7 mouse cellular contexts compared by ENCODE assay signal in genomic region chr14:57104106-57105023, GRCm38 (mm10). TPM values are rescaled to one million over a fixed set of nuclear protein-coding genes. Genes with fewer than 3 reads are reported as not detected.
DNase-seq lines count a peak whose midpoint lies in the region; ATAC-seq and TF ChIP-seq lines count a peak whose summit lies in the region.

TSS of gene Gjb2 (minus strand) at chr14:57104702.

- no peaks in the 10 kb centered on the region for H3K9me3 ChIP-seq in E14TG2a.4 (ENCODE audit: low read length)
- no peaks in the 10 kb centered on the region for H3K9me3 ChIP-seq in embryonic facial prominence, embryonic 15.5 days (replicated peaks)
- H3K9me3 ChIP-seq in hindbrain, embryonic 16.5 days (ENCODE audit: control insufficient read depth, low read length), result no peaks in the 10 kb centered on the region

- peak within 1 kb of the TSS; percentile 79 for H3K4me3 ChIP-seq in E14TG2a.4 (replicated peaks; ENCODE audit: low read length)
- peak within 1 kb of the TSS; percentile 61 for H3K4me3 ChIP-seq in embryonic facial prominence, embryonic 15.5 days (replicated peaks)
- peak within 1 kb of the TSS; percentile 69 for H3K4me3 ChIP-seq in hindbrain, embryonic 16.5 days (ENCODE audit: low read length)

- intact Hi-C loops in left cerebral cortex, postnatal 14 days (cut with DNase I), result no loop called here

- H3K27ac ChIP-seq in embryonic facial prominence, embryonic 15.5 days (replicated peaks), result 0 out of 2 replicates have a peak within 1 kb of the TSS, but pooled peaks have one; percentile 28
- H3K27ac ChIP-seq in hindbrain, embryonic 16.5 days (ENCODE audit: low read depth, low read length), result no peak within 1 kb of the TSS

- peak within 1 kb of the TSS; percentile 58 for H3K9ac ChIP-seq in embryonic facial prominence, embryonic 15.5 days
- peak within 1 kb of the TSS; percentile 57 for H3K9ac ChIP-seq in hindbrain, embryonic 16.5 days (ENCODE audit: low read depth, low read length)

- H3K27me3 ChIP-seq in E14TG2a.4 (ENCODE audit: insufficient read depth, low read length), result peaks cover 83% of the 10 kb centered on the region
- peaks cover 61% of the 10 kb centered on the region for H3K27me3 ChIP-seq in embryonic facial prominence, embryonic 15.5 days
- peaks cover 42% of the 10 kb centered on the region for H3K27me3 ChIP-seq in hindbrain, embryonic 16.5 days (replicated peaks; ENCODE audit: control insufficient read depth, insufficient read depth, low read length)

- peaks cover 15% of the 10 kb centered on the region for H3K4me1 ChIP-seq in E14TG2a.4 (replicated peaks; ENCODE audit: low read depth, low read length)
- H3K4me1 ChIP-seq in embryonic facial prominence, embryonic 15.5 days, result peaks cover 15% of the 10 kb centered on the region
- peaks cover 9% of the 10 kb centered on the region for H3K4me1 ChIP-seq in hindbrain, embryonic 16.5 days (ENCODE audit: control insufficient read depth, insufficient read depth, low read depth, low read length)

- under 1% methylated on average over 101 of the region's 101 CpGs for WGBS in embryonic facial prominence, embryonic 15.5 days
- WGBS in hindbrain, embryonic 16.5 days, result under 1% methylated on average over 61 of the region's 101 CpGs

- DNase-seq in left cerebral cortex, postnatal 14 days (ENCODE audit: low spot score in 2 of 2), result peak in 1 of 2 experiments; percentile 45
- DNase-seq in lung, postnatal 4 days, result peak; percentile 63 to 76
- peak; percentile 48 for DNase-seq in right cerebral cortex, postnatal 25 days

- H3K4me2 ChIP-seq in embryonic facial prominence, embryonic 15.5 days (replicated peaks), result peak within 1 kb of the TSS; percentile 99
- peak within 1 kb of the TSS; percentile 100 for H3K4me2 ChIP-seq in hindbrain, embryonic 16.5 days (ENCODE audit: low read length)

- no peaks in the 10 kb centered on the region for H3K36me3 ChIP-seq in E14TG2a.4 (ENCODE audit: insufficient read depth, low read length)
- no peaks in the 10 kb centered on the region for H3K36me3 ChIP-seq in embryonic facial prominence, embryonic 15.5 days
- no peaks in the 10 kb centered on the region for H3K36me3 ChIP-seq in hindbrain, embryonic 16.5 days (ENCODE audit: control insufficient read depth, insufficient read depth, low read length)

- no peak for TF ChIP-seq CTCF in E14TG2a.4 (conservative IDR thresholded peaks at IDR 0.05; ENCODE audit: low read length)

- peak; percentile 21 for ATAC-seq in activated CD4-positive, CD25-positive, alpha-beta regulatory T cell, adult 4 months
- ATAC-seq in embryonic facial prominence, embryonic 15.5 days (ENCODE audit: insufficient number of reproducible peaks, low FRiP score, low TSS enrichment, low read depth), result peak; percentile 55
- ATAC-seq in hindbrain, embryonic 16.5 days, result peak; percentile 79

RNA-seq across cellular contexts. Expression of gene Gjb2, which starts in this region (rescaled TPM):
- polyA plus RNA-seq in activated CD4-positive, CD25-positive, alpha-beta regulatory T cell, adult 4 months (2017; shearing (Covaris generic)), result 1 to 10 TPM; 2.4 to 5.9 TPM
- polyA plus RNA-seq in embryonic facial prominence, embryonic 15.5 days (2015; fragmentation: Nextera tagmentation; extraction: Ambion mirVana), result 53.0 and 54.3 TPM in 2 replicates
- polyA plus RNA-seq in hindbrain, embryonic 16.5 days (2015; fragmentation: Nextera tagmentation; extraction: Ambion mirVana), result 17.4 and 23.2 TPM in 2 replicates
- total RNA-seq in left cerebral cortex, postnatal 14 days (2021), result 10 to 100 TPM; 10.2 to 11.8 TPM

Comparison
In these comparisons a context has a peak if more than half of its experiments do, and no peak if none do; other contexts are left out.
1. ATAC-seq: peak in every context shown above with its lines; median percentile 79 in hindbrain, embryonic 16.5 days; 55 in embryonic facial prominence, embryonic 15.5 days; 21 in activated CD4-positive, CD25-positive, alpha-beta regulatory T cell, adult 4 months.